Mouse (Mus musculus) erythroblast, embryonic 14.5 days (primary cell): Measurements from ENCODE around the gene Myt1l. TPM values are rescaled to one million over a fixed set of nuclear protein-coding genes. Genes with fewer than 3 reads are reported as not detected.

ENCODE experiments used
- H3K27me3 ChIP-seq: 2 replicates; pipeline ENCODE4 v1.6.1; 2012; ENCODE audit warnings: inconsistent platforms; ENCODE audit not compliant: control insufficient read depth
- H3K36me3 ChIP-seq: 2 replicates; pipeline ENCODE4 v1.6.1; 2012; ENCODE audit warnings: mild to moderate bottlenecking, inconsistent platforms; ENCODE audit not compliant: control insufficient read depth
- H3K4me1 ChIP-seq: 2 replicates; pipeline ENCODE4 v1.6.1; 2012; ENCODE audit warnings: inconsistent platforms; ENCODE audit not compliant: control insufficient read depth
- H3K4me3 ChIP-seq: replicated peaks from 2 replicates; pipeline ENCODE3; 2012; ENCODE audit warnings: moderate library complexity, mild to moderate bottlenecking, inconsistent platforms
- H3K9me3 ChIP-seq: 2 replicates; pipeline ENCODE4 v1.6.1; 2012; ENCODE audit warnings: low read length, inconsistent platforms, mixed read lengths; ENCODE audit not compliant: control insufficient read depth
- GATA1 ChIP-seq: IDR thresholded peaks from 2 replicates; pipeline ENCODE4 v1.6.1; 2012; ENCODE audit warnings: low read length, inconsistent platforms, mixed read lengths
- TAL1 ChIP-seq: IDR thresholded peaks from 3 replicates; pipeline ENCODE4 v1.6.1; 2012; ENCODE audit warnings: low read length, inconsistent platforms, mixed read lengths
- polyA plus RNA-seq: library from polyadenylated mRNA; stranded (reverse); fragments of >175 nt; gene quantifications from 2 replicates; pipeline ENCODE4 v1.2.3, GENCODE M21; 2012

The Myt1l gene
- polyA plus RNA-seq, 1 experiment: not detected

DNA sequence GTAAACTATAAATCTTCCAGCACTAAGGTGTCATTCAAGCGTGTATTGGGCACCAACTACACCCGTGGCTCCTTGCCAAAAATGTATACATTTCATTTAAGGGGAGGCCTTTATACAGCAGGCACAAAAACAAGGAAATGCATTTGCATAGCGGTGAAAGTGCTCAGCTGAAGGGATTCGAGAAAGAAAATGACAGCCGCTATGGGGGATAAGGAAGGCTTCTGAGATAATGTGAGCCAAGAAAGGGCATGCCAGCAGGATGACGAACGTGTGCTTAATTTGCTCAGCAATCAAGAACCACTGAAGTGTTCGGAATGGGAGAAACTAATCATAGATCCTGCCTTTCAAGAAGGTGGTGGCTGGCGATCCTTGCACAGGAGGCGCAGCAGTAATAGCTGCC, 170.8 kb downstream of the Myt1l start:
- no peak for TF ChIP-seq GATA1
- TF ChIP-seq TAL1: no peak
- H3K4me1 ChIP-seq: no peaks in the 10 kb centered on the region
- H3K9me3 ChIP-seq: no peaks in the 10 kb centered on the region

DNA sequence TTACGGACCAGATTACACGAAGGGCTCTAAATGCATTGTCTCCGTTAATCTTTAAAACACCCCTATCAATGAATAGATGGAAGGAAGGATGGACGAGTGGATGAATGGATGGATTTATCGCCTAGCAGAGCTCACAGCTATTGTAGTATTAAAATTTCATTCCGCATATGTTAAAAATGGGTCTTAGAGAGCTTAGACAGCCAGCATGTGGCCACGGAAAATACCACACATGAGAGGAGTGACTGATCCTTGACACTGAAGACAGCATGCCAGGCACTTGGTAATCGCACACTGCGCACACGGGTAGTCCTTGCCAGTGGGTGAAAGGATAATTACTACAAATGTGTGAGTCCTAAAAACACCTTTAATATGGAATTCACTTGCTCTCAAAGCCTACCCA, 171.2 kb downstream of the Myt1l start:
- TF ChIP-seq TAL1 (no peak), GATA1 (no peak)
- H3K36me3 ChIP-seq: no peaks in the 10 kb centered on the region
- H3K9me3 ChIP-seq: no peaks in the 10 kb centered on the region
- H3K27me3 ChIP-seq: no peaks in the 10 kb centered on the region
- H3K4me1 ChIP-seq: no peaks in the 10 kb centered on the region
- H3K4me3 ChIP-seq: no peak overlapping the region

More for the DNA sequence above, 170.8 kb downstream of the Myt1l start:
- H3K27me3 ChIP-seq: no peaks in the 10 kb centered on the region
- no peaks in the 10 kb centered on the region for H3K36me3 ChIP-seq
- no peak overlapping the region for H3K4me3 ChIP-seq

DNA sequence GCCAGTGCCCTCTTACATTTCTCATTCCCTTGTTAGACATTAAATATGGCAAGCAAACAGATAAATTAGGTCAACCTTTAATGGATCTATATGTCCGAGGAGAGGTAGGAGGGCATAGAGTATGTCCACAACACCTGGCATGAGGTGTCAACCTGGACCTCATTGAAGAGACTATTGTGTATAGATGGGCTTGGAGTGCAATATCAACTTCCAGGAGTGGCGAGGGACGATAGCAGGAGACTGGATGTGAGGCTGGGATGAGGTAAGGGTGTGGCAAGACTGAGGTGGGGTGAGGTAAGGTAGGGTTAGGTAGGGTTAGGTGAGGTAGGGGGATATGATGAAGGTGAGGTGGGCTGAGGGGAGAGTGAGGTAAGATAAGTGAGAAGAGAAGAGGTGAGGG, 171.8 kb downstream of the Myt1l start:
- H3K4me1 ChIP-seq: no peaks in the 10 kb centered on the region
- TF ChIP-seq TAL1 (no peak), GATA1 (no peak)
- H3K36me3 ChIP-seq: no peaks in the 10 kb centered on the region
- no peaks in the 10 kb centered on the region for H3K27me3 ChIP-seq
- H3K4me3 ChIP-seq: no peak overlapping the region
- no peaks in the 10 kb centered on the region for H3K9me3 ChIP-seq

DNA sequence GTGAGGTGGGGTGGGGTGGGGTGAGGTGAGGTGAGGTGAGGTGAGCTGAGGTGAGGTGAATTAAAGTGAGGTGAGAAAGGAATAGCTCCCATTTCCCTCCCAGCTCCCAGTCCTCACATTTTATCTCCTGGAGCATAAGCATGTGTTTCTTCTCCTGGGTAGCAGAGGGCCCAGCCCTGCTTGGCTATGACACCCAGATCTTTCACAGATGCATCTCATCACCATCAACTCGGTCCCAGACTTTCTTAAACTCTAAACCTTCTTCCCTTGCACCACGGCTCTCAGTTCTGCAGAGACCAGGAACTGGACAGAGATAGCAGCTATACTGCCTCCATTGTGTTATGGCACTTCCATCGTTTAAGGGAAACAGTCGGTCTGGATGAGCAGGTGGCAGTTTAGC, 172.9 kb downstream of the Myt1l start:
- H3K4me1 ChIP-seq: no peaks in the 10 kb centered on the region
- TF ChIP-seq GATA1 (no peak), TAL1 (no peak)
- H3K9me3 ChIP-seq: no peaks in the 10 kb centered on the region
- H3K36me3 ChIP-seq: no peaks in the 10 kb centered on the region
- H3K27me3 ChIP-seq: no peaks in the 10 kb centered on the region
- H3K4me3 ChIP-seq: no peak overlapping the region

DNA sequence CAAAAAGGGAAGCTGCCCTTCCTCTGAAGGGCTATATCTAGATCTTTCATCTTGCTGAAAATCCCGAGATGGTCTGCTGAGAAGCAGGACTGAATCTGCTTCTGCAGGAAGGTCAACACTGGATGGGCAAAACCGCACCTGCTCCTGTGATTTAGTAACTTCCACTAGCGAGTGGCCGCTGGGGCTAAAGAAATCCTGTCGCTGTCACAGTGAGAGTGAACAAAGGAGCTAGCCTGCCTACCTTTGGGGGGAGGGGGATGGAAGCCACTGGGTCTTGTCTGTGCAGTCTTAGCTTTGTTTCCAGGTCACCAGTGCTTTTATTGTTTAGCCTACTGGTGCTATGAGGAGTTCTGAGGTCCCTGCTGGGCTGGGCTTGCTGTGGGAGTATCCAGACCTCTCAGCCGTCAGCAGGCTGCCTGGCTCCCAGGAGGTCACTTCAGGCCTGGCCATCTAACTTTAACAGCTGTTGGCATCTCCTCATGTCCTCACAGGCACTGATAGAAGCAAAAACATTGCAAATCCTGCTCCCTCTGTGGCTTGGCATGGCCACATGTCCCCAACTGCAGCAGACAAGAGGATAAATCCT, 173.6 kb downstream of the Myt1l start:
- no peaks in the 10 kb centered on the region for H3K4me1 ChIP-seq
- no peak overlapping the region for H3K4me3 ChIP-seq
- no peaks in the 10 kb centered on the region for H3K27me3 ChIP-seq
- TF ChIP-seq GATA1 (no peak), TAL1 (no peak)
- no peaks in the 10 kb centered on the region for H3K36me3 ChIP-seq
- H3K9me3 ChIP-seq: no peaks in the 10 kb centered on the region

DNA sequence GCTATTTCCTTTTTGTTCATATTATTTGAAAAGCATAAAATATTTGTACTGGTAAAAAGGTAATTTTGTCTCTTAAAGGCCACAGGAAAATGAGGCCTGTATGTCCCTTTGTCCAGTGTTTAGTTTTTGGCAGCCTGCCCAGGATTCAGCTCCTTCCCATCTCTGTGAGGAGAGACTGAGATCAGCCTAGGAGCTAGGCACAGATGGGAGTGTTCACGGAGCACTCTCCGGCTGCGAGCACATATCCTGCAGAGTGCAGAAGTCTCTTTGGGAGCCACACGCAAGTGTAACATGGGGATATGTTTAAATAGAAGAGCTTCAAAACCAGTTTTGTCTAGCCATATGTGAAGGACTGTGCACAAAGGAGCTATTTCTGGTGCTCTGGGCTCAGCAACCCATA, 174.4 kb downstream of the Myt1l start:
- Histone ChIP-seq H3K27me3 (no peaks in the 10 kb centered on the region), H3K36me3 (no peaks in the 10 kb centered on the region), H3K4me1 (no peaks in the 10 kb centered on the region), H3K9me3 (no peaks in the 10 kb centered on the region), H3K4me3 (no peak overlapping the region)
- TF ChIP-seq TAL1 (no peak), GATA1 (no peak)

DNA sequence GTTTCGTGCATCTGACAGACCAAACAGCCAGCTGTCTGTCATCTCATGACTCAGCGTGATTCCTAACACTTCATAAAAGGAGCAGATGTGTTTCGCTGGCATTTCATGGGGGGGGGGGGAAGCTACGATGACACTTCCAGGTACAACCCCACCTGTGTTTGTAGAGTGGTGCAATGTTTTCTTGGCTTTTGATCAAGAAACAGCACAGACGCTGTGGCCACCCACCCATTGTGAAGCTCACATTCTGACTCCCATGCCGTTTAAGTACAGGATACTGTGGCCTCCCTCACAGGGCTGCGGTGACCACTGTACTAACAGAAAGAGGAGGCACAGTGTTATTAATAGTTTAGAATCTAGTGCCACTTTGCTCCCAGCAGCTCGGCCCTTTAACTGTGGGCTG, 175.4 kb downstream of the Myt1l start:
- H3K36me3 ChIP-seq: no peaks in the 10 kb centered on the region
- no peak overlapping the region for H3K4me3 ChIP-seq
- no peaks in the 10 kb centered on the region for H3K27me3 ChIP-seq
- TF ChIP-seq GATA1 (no peak), TAL1 (no peak)
- no peaks in the 10 kb centered on the region for H3K4me1 ChIP-seq
- no peaks in the 10 kb centered on the region for H3K9me3 ChIP-seq

DNA sequence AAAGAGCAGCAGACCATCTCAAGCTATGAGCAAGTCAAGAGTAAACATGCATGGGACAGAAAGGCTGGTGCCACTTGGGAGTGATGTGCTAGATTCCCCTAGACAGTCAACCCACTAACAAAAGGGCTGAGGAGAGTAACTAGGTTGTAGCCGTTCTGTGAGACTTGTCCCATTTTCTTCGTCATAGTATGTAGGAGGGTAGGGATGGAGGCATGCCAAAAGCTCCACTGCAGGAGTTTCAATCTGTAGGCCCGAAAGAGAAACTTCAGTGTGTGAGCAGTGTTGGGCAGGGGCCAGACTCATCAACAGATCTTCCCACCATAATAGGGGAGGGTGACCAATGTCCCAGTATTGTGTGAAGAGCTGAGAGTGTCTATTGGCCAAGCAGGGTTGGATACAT, 178.9 kb downstream of the Myt1l start:
- no peaks in the 10 kb centered on the region for H3K27me3 ChIP-seq
- H3K4me3 ChIP-seq: no peak overlapping the region
- H3K4me1 ChIP-seq: no peaks in the 10 kb centered on the region
- H3K9me3 ChIP-seq: no peaks in the 10 kb centered on the region
- no peaks in the 10 kb centered on the region for H3K36me3 ChIP-seq
- TF ChIP-seq TAL1 (no peak), GATA1 (no peak)

DNA sequence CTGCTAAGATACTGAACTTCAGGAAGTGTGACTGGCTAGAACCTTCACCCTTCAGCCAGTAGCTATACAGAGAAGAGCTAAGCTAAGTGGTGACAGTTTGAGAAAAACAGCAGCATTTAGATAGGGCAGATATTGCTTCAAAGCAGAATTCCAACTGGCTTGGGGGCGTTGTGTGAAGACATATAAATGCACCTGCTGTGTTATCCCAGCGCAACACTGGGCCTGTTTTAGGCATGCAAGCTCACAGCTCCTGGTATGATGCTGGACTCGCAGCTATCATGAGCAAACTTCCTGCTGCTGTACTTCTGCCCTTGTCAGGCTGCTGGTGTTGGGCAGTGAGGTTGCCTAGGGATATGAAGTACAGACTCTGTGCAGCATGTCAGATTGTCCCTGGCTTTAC, 180.0 kb downstream of the Myt1l start:
- H3K4me3 ChIP-seq: no peak overlapping the region
- TF ChIP-seq TAL1 (no peak), GATA1 (no peak)
- no peaks in the 10 kb centered on the region for H3K9me3 ChIP-seq
- no peaks in the 10 kb centered on the region for H3K27me3 ChIP-seq
- no peaks in the 10 kb centered on the region for H3K36me3 ChIP-seq
- H3K4me1 ChIP-seq: no peaks in the 10 kb centered on the region

DNA sequence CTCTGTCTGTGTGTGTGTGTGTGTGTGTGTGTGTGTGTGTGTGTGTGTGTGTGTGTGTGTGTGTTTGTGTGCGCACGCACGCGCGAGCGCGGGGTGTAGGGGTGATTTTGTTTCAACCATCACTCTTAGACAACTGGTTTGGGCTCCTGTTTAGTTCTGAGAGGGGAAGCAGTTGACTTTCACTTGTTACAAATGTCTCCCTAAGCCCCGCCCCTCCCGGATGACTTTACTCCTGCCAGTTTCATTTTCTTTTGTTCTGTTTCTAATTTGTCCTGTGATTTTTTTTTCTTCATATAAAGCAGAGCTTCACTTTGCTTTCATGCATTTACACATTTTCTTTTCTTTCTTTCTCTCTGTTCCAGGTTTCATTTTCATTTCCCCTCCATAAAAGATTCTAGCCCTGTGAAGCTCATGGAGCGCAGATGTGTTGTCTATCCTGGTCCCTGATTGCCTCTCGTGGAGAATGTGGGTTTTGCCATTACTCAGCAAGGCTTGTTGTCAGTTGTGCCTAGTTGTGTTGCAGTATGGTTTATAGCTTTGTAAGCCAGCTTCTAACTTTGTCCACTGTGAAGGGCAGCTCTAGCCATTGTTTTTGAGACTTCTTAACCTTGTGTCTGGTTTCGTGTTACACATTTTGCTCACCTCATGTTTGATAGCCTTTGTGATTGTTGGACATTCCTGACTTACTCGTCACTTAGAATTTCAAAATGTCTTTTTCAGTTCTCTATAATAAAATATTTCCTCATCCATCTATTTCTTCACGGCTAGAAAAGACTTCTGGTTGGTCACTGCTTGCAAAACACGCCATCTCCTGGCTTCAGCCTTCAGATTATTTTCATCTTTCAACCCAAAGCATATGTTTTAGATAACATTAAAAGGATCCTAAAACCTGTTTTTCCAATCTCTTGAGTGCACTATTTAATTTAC, 184.9 kb downstream of the Myt1l start:
- no peak overlapping the region for H3K4me3 ChIP-seq
- TF ChIP-seq TAL1: no peak
- TF ChIP-seq GATA1: no peak
- no peaks in the 10 kb centered on the region for H3K4me1 ChIP-seq
- H3K9me3 ChIP-seq: no peaks in the 10 kb centered on the region
- no peaks in the 10 kb centered on the region for H3K27me3 ChIP-seq
- no peaks in the 10 kb centered on the region for H3K36me3 ChIP-seq
